Mouse (Mus musculus) limb, embryonic 11.5 days (tissue): ENCODE data around the gene Syt1. TPM values are rescaled to one million over a fixed set of nuclear protein-coding genes. Genes with fewer than 3 reads are reported as not detected.

Experiments used
- ATAC-seq: fragments of 200-750 bp; cut with Nextera tagmentation; 2 replicates; pipeline ENCODE4 v1.8.0; 2017; ENCODE audit warnings: low read depth; ENCODE audit not compliant: insufficient number of reproducible peaks, low FRiP score, low TSS enrichment
- DNase-seq: peaks from one replicate; pipeline ENCODE4 v3.0.0-alpha.2; 2015; ENCODE audit warnings: low spot score
- H3K27ac ChIP-seq: fragments of 300-500 bp; sonication (generic); replicated peaks from 2 replicates; pipeline ENCODE4 v1.5.1; 2014; ENCODE audit warnings: low read depth, mild to moderate bottlenecking, low read length
- H3K27me3 ChIP-seq: fragments of 300-500 bp; sonication (generic); 2 replicates; pipeline ENCODE4 v1.6.1; 2014; ENCODE audit warnings: mild to moderate bottlenecking, low read length, mixed read lengths; ENCODE audit not compliant: control insufficient read depth, insufficient read depth
- H3K36me3 ChIP-seq: fragments of 300-500 bp; sonication (generic); 2 replicates; pipeline ENCODE4 v1.6.1; 2014; ENCODE audit warnings: mild to moderate bottlenecking, low read length, moderate library complexity, mixed read lengths; ENCODE audit not compliant: control insufficient read depth, insufficient read depth
- H3K4me1 ChIP-seq: fragments of 300-500 bp; sonication (generic); 2 replicates; pipeline ENCODE4 v1.6.1; 2014; ENCODE audit warnings: low read length, mixed read lengths; ENCODE audit not compliant: control insufficient read depth, insufficient read depth
- H3K4me2 ChIP-seq: fragments of 300-500 bp; sonication (generic); 2 replicates; pipeline ENCODE4 v1.6.1; 2014; ENCODE audit warnings: low read depth, mild to moderate bottlenecking, moderate library complexity; ENCODE audit not compliant: severe bottlenecking
- H3K4me3 ChIP-seq: fragments of 300-500 bp; sonication (generic); 2 replicates; pipeline ENCODE4 v1.5.1; 2014; ENCODE audit warnings: low read depth, low read length
- H3K9ac ChIP-seq: fragments of 300-500 bp; sonication (generic); 2 replicates; pipeline ENCODE4 v1.6.1; 2014; ENCODE audit warnings: mild to moderate bottlenecking, low read length
- H3K9me3 ChIP-seq: fragments of 300-500 bp; sonication (generic); 2 replicates; pipeline ENCODE4 v1.6.1; 2016; ENCODE audit warnings: low read length; ENCODE audit not compliant: control insufficient read depth
- WGBS: fragments of 180-500 bp; shearing (Covaris S2); extraction: QIAGEN DNeasy Blood & Tissue Kit; methylation state at CpG from one replicate; pipeline ENCODE4 v1.1.7; 2014; 5-methylcytosine and 5-hydroxymethylcytosine counted together
- polyA plus RNA-seq: library from polyadenylated mRNA; unstranded; fragments of >200 nt; fragmentation: Nextera tagmentation; extraction: Ambion mirVana; gene quantifications from 2 replicates; pipeline ENCODE4 v1.2.1, GENCODE M21; 2014

The Syt1 gene
- polyA plus RNA-seq, 1 experiment from 2014 or later = 0.32 TPM

GRCm38 (mm10) chr10:108832248-108832647 is 178.5 kb downstream of the Syt1 start:
- Histone ChIP-seq H3K4me2 (no peak overlapping the region), H3K36me3 (no peaks in the 10 kb centered on the region), H3K9ac (no peak overlapping the region), H3K9me3 (no peaks in the 10 kb centered on the region), H3K27me3 (no peaks in the 10 kb centered on the region), H3K4me1 (no peaks in the 10 kb centered on the region), H3K4me3 (no peak overlapping the region), H3K27ac (no peak overlapping the region)
- no peak for ATAC-seq
- 87% methylated on average over 6 of the region's 6 CpGs for WGBS
- no peak for DNase-seq

DNA sequence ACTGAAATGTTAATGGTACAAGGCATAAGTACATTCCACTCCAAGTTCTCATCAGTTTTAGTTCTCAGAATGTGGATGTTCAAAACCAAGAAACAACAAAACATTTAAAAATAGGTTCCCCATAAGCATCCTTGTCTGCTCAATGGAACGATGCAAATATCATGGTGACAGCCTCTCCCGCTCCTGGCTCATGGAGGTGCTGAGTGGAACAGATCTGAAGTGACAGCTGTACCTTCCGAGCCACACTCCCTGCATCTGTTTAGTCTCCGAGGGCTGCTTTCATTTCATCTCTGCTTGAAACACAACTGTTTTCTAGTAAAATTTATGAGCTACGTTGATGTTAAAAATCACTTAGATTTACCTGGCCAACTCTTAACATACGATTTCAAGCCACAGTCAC is 179.0 kb downstream of the Syt1 start:
- WGBS = 72% methylated on average over 6 of the region's 6 CpGs
- no peaks in the 10 kb centered on the region for H3K9me3 ChIP-seq
- H3K4me1 ChIP-seq = no peaks in the 10 kb centered on the region

DNA sequence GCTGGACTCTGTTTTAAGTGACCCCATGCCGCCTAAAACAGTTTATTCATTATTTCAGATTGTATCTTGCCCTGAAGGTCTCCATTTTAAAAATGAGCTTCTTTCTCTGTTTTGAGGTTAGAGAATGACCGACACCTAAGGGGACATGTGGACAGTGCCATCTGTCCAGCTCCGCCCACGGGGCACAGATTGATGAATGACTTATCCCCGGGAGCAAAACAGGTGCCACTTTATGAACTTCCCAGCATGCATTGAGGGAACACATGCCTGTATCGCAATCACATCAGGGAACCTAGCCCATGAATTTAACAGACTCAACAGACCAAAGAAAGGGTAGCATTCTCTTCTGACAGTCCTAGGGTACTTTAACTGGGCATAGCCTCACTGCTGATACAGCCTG is 188.5 kb downstream of the Syt1 start:
- no peaks in the 10 kb centered on the region for H3K36me3 ChIP-seq
- no peak overlapping the region for H3K4me2 ChIP-seq
- H3K9me3 ChIP-seq = no peaks in the 10 kb centered on the region
- ATAC-seq (no peak), DNase-seq (no peak)
- H3K9ac ChIP-seq = no peak overlapping the region
- no peak overlapping the region for H3K4me3 ChIP-seq
- no peaks in the 10 kb centered on the region for H3K4me1 ChIP-seq
- 85% methylated on average over 6 of the region's 6 CpGs for WGBS
- no peaks in the 10 kb centered on the region for H3K27me3 ChIP-seq
- H3K27ac ChIP-seq = no peak overlapping the region

More for the DNA sequence above, 179.0 kb downstream of the Syt1 start:
- Histone ChIP-seq H3K27ac (no peak overlapping the region), H3K4me3 (no peak overlapping the region), H3K36me3 (no peaks in the 10 kb centered on the region), H3K9ac (no peak overlapping the region), H3K4me2 (no peak overlapping the region), H3K27me3 (no peaks in the 10 kb centered on the region)
- DNase-seq = no peak
- ATAC-seq = no peak

GRCm38 (mm10) chr10:108815339-108815738 is 195.4 kb downstream of the Syt1 start:
- no peak overlapping the region for H3K27ac ChIP-seq

GRCm38 (mm10) chr10:108804380-108804779 is 206.4 kb downstream of the Syt1 start:
- H3K36me3 ChIP-seq = no peaks in the 10 kb centered on the region
- H3K27ac ChIP-seq = no peak overlapping the region
- no peaks in the 10 kb centered on the region for H3K4me1 ChIP-seq
- WGBS = 86% methylated on average over 1 of the region's 1 CpGs
- no peak overlapping the region for H3K9ac ChIP-seq
- H3K27me3 ChIP-seq = no peaks in the 10 kb centered on the region
- H3K4me3 ChIP-seq = no peak overlapping the region
- ATAC-seq (no peak), DNase-seq (no peak)
- no peaks in the 10 kb centered on the region for H3K9me3 ChIP-seq
- H3K4me2 ChIP-seq = no peak overlapping the region

More at GRCm38 (mm10) chr10:108815339-108815738, 195.4 kb downstream of the Syt1 start:
- no peak overlapping the region for H3K9ac ChIP-seq
- no peaks in the 10 kb centered on the region for H3K36me3 ChIP-seq
- DNase-seq (no peak), ATAC-seq (no peak)
- WGBS = 78% methylated on average over 6 of the region's 6 CpGs
- H3K4me2 ChIP-seq = no peak overlapping the region
- no peak overlapping the region for H3K4me3 ChIP-seq
- H3K27me3 ChIP-seq = no peaks in the 10 kb centered on the region
- H3K4me1 ChIP-seq = no peaks in the 10 kb centered on the region
- no peaks in the 10 kb centered on the region for H3K9me3 ChIP-seq

DNA sequence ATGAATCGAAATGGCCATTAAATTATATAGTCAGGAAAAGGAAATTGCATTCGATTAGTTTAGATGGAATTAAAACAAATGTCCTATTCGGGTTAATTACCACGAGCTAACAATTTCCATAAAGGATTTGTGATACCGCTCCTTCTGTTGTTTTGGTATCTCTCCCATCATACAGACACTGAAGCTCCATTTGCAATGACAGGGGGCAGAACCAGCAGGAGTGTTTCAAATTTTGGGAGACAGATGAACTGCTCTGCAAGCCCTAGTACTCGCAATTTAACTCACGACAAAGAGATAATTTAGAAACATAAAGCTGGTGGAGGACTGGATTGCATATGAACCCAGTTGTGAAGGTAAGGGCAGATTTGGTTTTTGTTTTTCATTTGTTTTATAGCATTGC is 210.0 kb downstream of the Syt1 start:
- Histone ChIP-seq H3K36me3 (no peaks in the 10 kb centered on the region), H3K9ac (no peak overlapping the region), H3K9me3 (no peaks in the 10 kb centered on the region), H3K4me3 (no peak overlapping the region), H3K4me1 (no peaks in the 10 kb centered on the region), H3K27ac (no peak overlapping the region), H3K27me3 (no peaks in the 10 kb centered on the region), H3K4me2 (no peak overlapping the region)
- ATAC-seq = no peak
- no peak for DNase-seq
- 88% methylated on average over 7 of the region's 7 CpGs for whole genome bisulfite sequencing

DNA sequence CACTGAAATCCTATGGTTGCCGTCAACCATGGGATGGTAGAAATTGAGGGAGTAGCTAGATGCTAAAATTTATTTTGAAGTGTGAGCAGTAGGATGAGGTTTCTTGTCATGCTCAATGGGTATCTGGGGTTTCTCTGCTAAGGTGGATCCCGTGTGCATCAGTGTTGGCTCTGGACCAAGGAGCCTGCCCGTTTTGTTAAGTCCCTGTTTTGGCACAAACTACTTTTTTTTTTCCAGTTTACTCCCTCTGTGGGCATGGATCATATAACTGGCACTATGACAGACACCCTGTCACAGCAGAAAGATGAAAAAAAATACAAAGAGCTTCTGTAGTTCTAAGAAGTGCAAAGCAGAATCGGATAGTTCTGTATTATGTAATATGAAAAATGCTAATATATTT is 212.0 kb downstream of the Syt1 start:
- no peak for ATAC-seq
- H3K27me3 ChIP-seq = no peaks in the 10 kb centered on the region
- H3K27ac ChIP-seq = no peak overlapping the region
- H3K4me3 ChIP-seq = no peak overlapping the region
- no peaks in the 10 kb centered on the region for H3K36me3 ChIP-seq
- H3K4me2 ChIP-seq = no peak overlapping the region
- H3K9ac ChIP-seq = no peak overlapping the region
- DNase-seq = no peak
- H3K4me1 ChIP-seq = no peaks in the 10 kb centered on the region
- WGBS = 87% methylated on average over 4 of the region's 4 CpGs
- no peaks in the 10 kb centered on the region for H3K9me3 ChIP-seq

DNA sequence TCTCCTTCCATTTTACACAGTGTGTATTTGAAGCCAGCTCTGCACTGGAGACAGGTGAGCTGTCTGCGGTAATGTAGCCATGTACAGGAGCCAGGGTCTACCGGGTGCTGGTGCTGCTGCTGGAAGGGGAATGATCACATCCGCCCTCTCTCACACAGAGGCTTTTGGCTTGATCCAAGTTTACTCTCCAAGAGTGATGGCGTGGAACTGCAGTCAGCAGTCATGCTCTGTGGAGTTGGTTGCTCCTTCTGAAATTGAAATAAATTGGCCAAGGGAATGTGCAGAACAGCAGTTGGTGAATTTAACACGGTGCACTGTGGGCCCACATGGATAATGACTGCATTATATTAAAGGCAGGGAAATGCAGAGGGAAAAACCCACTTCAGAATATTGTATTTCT is 228.0 kb downstream of the Syt1 start:
- Histone ChIP-seq H3K4me2 (no peak overlapping the region), H3K4me1 (no peaks in the 10 kb centered on the region), H3K36me3 (no peaks in the 10 kb centered on the region), H3K9ac (no peak overlapping the region), H3K9me3 (no peaks in the 10 kb centered on the region), H3K27ac (no peak overlapping the region), H3K27me3 (no peaks in the 10 kb centered on the region), H3K4me3 (no peak overlapping the region)
- DNase-seq = no peak
- ATAC-seq = no peak
- WGBS = 89% methylated on average over 5 of the region's 5 CpGs

DNA sequence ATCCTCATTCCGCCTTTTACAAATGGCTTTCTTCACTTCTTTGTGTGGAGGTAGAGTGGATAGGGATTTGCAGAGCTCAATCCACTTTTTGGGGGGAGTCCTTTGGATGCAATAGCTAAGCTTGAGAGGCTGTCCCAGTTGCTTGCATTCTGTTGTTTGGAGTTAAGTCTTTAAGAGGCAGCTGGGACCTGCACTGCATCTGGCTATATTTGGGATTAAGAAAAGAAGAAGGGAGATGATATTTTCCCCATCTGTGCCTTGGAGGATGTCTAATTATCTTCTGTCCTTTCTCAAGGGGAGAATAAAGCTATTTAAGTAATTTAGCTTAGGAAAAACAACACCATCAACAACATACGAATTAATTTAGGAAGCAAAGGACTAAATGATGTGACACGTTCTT is 230.2 kb downstream of the Syt1 start:
- Histone ChIP-seq H3K27ac (no peak overlapping the region), H3K9me3 (no peaks in the 10 kb centered on the region), H3K9ac (no peak overlapping the region), H3K4me1 (no peaks in the 10 kb centered on the region), H3K4me2 (no peak overlapping the region), H3K36me3 (no peaks in the 10 kb centered on the region), H3K27me3 (no peaks in the 10 kb centered on the region), H3K4me3 (no peak overlapping the region)
- DNase-seq = no peak
- ATAC-seq = no peak
- WGBS = 83% methylated on average over 3 of the region's 3 CpGs
